Mouse (Mus musculus) 416B (cell line): Measurements from ENCODE around the gene Stambpl1.

Experiments used
- DNase-seq: peaks from one replicate; pipeline ENCODE4 v3.0.0; 2011; ENCODE audit warnings: low read depth

Stambpl1 gene

DNA sequence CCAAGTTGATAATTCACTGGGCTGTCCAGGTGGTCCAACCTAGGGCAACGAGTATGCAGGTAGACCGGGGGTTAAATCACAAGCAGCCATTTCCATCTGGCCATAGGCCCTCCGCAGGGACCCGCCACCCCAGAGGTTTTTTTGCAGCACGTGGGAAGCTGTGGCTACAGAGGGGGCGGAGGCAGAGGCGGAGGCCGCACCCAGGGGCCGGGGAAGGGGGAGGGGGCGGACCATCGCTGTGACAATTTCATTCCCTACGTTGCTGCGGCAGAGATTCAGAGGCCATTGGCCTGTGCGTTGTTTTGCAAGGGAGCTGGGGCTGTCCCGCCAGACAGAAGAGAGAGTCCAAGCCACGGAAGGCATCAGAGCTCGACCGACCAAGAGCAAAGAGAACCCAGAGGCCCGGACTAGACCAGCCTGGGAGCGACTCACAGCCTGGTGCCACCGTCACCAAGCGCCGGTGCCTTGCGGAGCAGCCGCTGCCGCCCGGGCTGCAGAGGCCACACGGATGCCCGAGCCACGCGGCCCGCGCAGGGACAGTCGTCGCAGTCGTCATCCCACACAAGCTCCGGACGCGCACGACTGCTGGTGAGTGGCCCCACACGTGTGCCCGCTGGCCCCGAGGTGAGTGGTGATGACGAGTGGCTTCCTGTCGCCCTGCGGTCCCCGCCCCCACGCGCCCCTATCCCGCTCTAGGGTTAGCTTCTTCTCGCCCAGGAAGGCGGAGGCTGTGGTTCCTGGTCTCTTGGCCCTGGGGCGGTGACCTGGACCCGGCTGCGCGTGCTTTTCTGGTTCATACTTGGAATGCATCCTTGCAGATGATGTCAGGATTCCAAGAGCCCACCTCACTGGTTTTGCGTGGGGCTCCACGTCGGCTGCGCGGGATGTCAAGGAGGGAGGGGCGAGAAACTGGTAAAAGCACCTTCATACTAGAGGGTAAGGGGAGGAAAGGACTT is at the start of gene Stambpl1:
Stambpl1 (plus strand) TSS at position 222 of the 956 bp plus-strand sequence.
- no peak for DNase-seq

DNA sequence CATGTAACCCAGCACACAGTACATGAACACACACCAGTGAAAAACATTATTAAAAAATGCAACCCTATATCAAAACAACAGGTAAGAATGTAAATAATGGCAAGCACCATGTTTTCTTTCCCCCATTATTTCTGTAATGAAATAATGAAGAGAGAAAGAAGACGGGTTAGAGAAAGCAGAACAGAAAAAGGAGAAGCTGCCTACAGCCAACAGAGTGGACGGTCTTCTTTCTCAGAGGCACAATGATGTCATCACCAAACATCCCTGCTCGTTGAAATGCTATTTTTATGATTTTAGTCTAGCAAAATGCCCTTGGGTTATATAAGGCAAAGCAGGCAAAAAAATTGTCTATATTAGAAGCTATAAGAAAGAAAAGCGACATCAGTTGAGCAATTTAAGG is 43.6 kb upstream of the Stambpl1 start:
- DNase-seq, result no peak

DNA sequence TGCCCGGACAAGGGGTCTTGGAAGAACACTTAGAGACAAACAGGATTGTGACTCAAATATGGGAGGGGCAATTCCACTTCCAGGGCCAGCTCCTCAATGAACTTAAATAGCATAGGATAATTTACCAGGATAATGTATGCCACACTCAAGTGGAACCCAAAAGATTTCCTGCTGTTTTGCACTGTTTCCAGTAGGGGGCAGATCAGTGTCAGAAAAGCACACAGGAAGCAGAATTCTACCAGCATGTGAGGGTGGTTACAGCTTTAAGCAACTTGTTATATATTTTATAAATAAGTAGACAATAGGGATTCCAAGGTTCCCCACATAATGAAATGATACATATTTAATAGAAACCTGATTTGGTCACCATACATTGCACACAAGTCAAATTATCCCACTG is 40.1 kb upstream of the Stambpl1 start:
- DNase-seq, result peak; percentile 45

DNA sequence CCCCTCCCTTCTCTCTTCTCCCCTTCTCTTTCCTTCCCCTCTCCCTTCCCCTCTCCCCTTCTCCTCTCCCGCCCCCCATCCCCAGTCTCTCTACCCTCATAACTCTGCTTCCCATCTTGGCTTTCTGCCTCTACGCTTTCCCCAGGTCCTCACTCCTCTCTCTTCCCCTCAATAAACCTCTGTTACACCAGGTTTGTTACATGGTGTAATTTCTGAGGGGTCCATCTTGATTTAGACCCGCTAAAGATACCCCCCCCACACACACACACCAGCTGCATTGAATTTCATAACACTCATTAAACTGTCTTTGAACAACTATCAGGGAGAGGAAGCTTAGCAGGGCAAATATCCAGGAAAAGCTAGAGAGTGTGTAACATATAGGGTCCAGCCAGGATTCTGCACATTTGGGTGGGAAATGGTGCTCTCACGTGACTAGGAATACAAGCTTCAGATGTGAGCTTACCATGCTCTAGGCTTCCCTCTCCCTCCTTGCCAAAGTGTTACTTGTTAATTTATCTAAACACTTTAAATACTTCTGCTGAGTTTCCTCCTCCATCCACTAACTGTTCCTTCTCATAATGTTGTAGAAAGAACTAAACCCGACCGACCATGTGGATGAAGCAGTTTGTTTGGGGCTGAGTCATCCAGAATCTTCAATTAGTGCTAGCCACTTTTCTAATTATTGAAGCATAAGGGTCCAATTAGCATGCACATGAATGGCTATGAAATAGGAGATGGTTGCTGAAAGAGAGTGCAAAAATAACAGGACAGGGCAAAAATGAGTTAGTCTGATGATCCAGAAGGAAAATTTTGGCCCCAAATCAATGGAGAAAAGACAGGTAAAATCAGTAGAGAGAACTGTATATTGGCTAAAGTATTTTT is 38.5 kb upstream of the Stambpl1 start:
- DNase-seq, result no peak

DNA sequence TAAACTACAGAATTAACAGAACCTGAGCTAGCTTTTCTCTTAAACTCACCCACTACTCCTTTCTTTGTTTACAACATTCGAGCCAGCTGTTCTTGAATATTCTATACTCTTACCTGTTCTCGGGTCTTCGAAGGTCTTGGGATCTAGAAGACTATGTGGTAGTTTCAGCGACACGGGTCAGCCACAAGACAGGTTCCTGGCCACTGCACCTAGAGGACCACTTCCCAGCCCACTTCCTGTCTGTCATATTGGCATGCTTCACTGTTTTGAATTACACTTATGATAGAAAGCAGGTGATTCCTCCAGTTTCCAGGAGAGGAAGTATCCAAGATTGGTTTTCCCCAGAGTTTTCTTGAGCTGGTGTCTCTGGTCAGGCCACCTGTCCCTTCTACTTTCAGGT is 29.3 kb upstream of the Stambpl1 start:
- no peak for DNase-seq

DNA sequence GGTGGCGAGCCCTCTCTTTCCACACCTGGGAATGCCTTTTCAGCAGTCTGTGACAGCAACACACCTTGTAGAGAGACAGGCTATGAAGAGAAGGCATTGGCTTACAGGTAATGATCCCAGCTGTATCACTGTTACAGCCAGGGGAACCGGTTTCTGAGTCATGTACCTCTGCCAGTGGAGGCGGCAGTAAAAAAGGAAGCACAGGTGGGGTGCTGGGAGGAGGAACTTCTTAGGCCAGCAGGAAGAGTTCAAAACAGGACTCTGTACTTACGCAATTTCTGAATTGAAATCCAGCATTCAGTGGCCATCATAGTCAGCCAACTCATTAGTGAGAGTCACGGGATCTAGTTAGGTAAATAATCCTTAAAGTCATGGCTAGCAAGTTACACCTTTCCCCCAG is 26.1 kb upstream of the Stambpl1 start, which contains the start of gene Ankrd22:
Ankrd22 (minus strand) TSS at position 163 of the 400 bp plus-strand sequence.
- DNase-seq, result peak; percentile 11

DNA sequence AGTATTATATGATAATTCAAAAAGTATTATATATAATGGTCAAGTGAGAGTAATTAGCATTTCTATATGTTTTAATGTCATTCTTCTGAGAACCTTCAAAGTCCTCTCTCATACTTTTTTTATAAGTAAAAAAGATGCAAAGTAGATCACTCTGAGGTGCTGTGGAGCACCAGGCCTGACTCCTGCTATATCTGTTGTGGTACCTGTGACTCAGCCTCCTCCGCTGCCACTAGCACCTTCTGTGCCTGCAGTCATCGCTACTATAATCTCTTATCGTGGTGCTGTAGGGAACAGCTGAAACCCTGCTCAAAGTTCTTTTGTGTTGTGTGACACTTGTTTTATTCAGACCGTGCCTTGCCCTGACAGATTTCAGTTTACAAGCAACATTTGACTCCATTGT is 25.6 kb upstream of the Stambpl1 start:
- DNase-seq, result no peak

DNA sequence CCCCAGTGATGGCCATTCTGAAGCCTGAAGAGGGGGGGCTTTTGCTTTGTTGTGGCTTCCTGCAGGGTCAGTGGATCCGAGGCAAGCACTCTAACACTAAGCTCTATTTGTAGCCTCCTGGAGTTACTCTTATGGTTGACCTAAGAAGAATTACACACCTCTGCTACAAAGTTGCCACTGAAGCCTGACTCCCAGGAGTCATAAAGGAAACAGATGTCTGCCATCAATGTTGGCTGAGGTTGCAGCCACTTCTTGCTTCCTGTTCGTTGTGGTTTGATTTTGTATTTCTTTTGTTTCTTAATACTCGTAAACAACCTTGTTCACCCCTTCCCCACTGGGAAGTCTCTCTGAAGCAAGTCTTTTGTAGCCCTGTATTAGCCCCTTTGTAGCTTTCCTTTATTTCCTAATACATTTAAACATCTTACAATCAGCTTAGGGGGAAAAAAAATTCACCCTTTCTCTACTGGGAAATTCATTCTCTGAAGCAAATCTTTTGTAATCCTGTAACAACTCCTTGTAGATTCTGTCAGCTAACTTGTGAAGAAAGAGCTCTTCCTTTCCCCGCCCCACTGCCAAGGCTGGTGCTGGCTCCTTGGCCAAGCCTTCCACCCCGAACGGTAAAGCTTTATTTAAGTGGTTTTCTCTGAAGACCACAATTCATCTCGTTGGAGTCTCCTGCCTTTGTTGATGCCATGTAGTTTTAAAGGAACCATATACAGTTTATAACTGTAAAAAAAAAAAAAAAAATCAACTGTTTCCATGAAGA is 23.9 kb upstream of the Stambpl1 start:
- DNase-seq, result peak; percentile 61

DNA sequence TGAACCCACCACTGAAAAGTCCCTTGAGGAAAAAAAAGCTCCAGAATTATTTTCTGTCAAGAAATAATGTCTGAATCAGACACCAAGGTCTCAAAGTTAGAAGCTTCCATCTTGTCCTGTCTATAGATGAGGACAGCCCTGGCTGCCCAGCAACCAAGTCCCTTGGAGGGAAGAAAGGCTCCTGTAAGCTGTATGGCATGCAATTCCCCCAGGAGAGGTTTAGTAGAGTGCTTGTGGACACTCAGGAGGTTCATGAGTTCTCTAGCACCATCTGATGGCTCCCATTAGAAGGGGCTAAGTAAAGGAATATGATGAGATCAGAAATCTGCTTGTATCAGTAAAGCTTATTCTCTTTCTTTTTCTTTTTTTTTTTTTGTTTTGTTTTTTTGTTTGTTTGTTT is 22.9 kb upstream of the Stambpl1 start:
- DNase-seq, result no peak

DNA sequence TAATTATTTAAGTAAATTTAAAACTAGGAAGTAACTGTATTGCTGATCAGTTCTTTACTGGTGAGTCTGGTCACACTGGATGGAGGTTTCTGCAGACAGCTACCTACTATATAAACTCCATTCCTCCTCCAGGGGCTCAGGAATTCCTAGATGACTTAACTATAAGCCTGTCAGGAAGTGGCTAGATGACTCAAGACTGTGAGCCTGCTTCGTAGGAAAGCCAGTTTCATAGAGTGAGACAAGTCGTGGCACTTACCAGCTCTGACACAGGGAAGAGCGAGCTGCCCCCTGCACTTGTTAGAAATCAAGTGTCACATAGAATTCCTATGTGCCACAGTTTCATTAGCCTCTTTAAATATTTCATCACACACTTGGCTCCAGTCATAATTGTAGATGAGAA is 20.9 kb upstream of the Stambpl1 start:
- peak; percentile 27 for DNase-seq

DNA sequence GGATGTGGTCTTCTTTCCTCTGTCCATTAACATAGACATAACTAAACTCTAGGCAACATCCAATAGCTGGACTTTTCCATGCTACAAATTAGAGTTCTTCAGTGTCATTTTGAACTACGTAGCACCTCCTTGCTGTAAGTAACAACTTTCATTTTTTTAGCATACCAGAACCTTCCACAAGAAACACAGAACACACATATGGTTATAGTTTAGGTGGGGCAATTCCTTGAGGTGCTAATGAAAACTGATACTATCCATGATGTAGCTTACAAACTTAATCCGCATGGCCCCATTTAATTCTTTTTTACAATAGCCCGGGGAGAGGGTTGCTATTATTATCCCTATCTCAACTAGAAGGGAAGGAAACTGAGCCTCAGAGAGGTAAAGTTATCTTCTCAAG is 18.0 kb upstream of the Stambpl1 start:
- DNase-seq, result no peak

DNA sequence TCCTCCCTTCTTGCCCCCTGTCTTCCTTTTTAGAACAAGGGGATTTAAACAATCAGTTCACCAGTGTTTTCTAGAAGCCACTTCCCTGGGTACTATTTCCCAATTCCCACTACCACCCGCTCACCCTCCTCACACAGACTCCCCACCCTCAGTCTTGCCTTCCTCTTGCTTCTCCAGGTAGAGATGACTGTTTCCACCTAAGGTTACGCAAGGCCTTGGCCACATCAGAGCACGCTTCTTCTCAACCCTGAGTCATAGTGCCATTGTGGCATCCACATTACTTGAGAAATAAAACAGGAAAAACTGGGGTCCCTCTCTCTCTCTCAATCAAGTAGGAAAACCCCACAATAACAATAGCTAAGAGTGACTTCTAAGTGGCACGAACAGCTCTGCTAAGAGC is 12.9 kb upstream of the Stambpl1 start:
- DNase-seq, result peak; percentile 21

DNA sequence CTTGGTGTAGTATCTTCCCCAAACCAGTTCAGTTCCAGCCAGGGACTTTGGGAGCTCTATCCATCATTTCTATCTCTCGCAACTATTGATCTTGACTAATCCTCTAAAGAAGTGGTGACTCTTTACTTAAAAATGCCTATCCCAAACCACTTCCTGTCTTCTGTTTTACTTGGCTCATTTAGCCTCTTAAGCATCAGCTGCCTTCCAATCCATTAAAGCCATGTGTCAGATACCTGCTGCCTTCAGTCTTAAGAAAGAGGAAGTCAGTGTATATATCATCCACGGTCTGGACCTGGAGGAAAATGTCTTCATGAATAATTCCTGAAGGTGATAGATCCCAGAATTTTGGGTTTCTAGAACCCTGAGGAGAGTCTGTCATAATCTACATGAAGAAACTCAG is 11.7 kb upstream of the Stambpl1 start:
- no peak for DNase-seq

DNA sequence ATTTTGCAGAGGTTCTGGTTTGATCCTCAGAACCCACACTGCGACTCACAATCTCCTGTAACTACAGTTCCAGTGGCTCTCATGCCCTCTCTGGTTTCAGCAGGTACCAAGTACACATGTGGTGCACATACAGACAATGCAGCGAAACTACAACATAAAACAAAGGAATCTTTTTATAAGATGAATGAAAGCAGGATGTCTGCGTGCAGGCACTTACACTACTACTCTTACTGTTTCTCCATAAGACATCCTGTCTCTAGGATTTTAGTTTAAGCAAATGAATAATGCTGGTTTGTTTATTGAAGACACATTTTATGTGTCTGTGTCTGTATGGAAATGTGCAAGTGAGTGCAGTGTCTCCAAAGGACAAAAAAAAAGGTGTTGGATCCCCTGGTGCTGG is 10.8 kb upstream of the Stambpl1 start:
- no peak for DNase-seq

DNA sequence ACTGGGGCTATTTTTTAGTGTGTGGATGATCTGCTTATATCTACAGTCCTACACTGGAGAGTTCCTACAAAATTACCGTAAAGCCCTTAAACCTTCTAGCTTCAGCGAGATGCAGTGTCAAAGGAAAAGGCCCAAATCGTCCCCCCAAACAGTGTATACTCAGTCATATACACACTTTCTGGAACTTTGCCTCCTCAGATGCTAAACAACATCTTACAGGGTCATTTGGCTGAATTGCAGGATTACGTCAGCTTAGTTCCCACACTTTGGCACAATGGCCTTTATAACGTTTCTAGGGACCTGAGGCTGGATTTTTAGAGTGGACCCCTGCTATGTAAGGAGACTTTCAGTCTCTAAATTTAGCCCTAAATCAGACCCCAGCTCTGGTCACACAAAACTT is 9.5 kb upstream of the Stambpl1 start:
- DNase-seq, result no peak

DNA sequence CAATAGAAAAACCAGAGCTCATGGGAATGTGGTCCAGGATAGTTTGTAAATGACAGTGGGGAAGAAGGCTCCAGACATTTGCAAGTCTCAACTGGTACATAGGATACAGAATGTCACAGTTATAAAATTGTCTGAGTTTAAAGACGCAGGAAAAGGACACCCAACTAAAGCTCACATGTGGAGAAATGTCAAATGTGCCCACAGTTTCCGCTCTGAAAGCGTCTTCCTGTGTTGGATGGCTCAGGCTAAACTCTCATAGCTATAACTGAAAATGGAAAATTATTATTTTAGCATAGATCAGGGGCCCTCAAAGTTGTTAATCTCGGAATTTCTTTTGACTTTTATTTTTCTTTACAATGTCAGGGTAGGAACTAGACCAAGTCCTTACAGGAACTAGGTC is 5.2 kb upstream of the Stambpl1 start:
- DNase-seq, result no peak

DNA sequence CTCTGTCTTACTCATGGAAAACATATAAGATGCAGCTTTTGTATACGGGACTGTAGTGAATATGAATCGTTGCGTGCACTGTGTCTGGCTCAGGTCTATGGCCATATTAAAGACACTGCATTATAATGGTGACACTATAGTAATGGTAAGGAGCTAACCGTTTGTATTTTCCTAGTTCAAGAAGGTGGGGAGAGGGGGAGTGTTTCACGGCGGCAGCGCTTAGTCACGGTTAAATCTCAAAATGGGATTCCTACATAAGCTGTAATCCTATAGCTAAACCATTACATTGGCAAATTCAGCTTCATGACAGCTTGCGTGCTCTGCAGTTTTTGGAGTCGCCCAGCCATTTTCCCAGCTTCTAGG is 403 bp upstream of the Stambpl1 start:
- no peak for DNase-seq

DNA sequence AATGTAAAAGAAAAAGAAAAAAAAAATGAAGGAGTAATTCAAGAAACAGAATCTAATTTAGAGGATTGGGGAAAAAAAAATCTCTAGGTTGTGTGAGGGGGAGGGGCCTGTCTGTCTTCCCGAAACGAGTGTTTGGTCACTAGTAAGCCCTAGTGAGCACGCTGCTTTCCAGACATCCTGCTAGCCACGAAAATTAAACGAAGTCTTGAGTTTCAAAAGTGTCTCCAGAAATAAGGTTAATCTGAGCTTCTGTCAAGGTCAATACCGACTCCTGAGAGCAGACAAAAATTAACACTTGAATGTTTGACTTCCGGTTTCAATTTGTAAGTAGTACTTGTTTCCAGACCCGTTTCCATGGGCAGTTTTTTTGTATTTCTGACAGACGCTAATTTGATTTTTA is 1.1 kb downstream of the Stambpl1 start:
- no peak for DNase-seq

DNA sequence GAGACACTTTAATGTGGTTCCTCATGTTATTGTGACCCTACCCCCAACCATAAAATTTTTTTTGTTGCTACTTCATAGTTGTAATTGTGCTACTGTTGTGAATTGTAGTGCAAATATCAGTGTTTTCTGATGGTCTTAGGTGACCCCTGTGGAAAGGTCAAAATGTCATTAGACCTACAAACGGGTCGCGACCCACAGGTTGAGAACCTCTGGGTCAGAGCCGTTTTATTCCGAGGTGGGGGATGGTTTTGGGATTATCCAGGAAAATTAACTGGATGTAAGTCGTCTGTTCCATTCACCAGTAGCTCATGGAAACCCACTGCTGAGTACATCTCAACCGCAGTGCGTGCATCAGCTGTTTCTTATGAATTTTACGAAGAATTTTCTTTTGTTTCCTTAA is 1.7 kb downstream of the Stambpl1 start:
- no peak for DNase-seq

DNA sequence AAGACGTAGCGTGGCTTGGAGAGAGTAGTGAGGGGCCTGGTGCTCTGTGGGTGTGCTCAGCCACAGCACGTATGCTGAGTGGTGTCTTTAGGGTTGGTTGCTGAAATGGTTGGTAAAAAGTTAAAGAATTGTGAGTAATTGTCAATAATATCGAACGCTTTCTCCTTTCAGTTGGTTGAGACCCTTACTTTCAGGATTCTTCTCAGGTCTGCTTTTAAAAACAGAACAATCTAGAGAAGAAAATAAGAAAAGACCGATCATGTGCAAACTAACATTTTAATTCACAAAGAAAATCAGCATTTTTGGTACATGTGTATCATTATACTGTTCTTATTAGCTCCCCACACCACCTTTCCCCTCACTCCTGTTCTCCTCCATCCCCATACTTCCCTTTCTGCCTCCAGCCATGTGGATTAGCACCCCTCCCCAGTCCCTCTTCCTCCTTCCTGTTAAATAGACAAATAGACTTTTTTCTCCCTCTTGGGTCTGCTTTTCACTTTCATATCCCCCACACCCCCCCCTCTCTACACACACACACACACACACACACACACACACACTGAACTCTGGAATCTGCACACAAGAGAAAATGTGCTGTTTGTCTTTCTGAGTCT is 2.2 kb downstream of the Stambpl1 start:
- DNase-seq, result no peak

DNA sequence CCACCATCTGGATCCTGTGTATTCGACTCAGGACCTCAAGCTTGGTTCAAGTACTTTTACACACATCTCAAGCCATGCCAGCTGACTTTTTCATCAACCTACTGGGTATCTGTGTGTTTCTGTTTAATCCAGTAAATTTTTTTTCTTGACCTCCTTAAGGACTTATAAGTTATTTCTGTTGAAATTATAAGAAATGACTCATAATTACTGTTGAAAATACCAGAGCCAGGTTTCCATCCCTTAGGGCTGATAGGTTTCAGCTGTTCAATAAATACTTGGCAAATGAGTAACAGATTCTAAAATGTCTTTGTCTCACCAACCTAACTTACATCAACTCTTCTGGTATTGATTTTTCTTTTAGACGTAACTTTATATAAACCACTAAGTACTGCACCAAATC is 3.0 kb downstream of the Stambpl1 start:
- no peak for DNase-seq

DNA sequence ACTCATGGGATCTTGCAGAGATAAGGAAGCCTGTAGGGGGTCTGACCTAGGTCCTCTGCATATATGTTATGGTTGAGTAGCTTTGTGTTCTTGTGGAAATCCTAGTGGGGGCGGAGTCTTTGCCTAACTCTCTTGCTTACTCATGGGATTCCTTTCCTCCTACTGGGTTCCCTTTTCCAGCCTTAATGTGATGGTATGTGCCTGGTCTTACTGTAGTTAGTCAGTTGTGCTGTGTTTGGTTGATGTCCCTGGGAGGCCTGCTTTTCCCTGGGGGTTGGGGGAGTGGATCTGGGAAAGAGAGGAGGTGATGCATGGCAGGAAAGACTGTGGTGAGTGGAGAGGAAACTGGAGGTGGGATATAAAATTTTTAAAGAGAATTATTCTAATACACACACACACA is 6.0 kb downstream of the Stambpl1 start:
- DNase-seq, result no peak
